Mouse (Mus musculus) stomach, postnatal 0 days (tissue): ENCODE data around the gene Limd2. TPM values are rescaled to one million over a fixed set of nuclear protein-coding genes. Genes with fewer than 3 reads are reported as not detected.
A peak's percentile ranks its signal among the peaks of the same experiment; 100 is the strongest.

ENCODE experiments used
- ATAC-seq: fragments of 200-750 bp; cut with Nextera tagmentation; 2 replicates; pipeline ENCODE4 v1.8.0; 2017; ENCODE audit not compliant: low FRiP score, low TSS enrichment
- DNase-seq: peaks from one replicate; pipeline ENCODE4 v3.0.0-alpha.2; 2016; ENCODE audit warnings: low spot score
- H3K27ac ChIP-seq: fragments of 300-500 bp; sonication (generic); replicated peaks from 2 replicates; pipeline ENCODE4 v1.5.1; 2014; ENCODE audit warnings: mild to moderate bottlenecking, control low read depth
- H3K27me3 ChIP-seq: fragments of 300-500 bp; sonication (generic); 2 replicates; pipeline ENCODE4 v1.6.1; 2014; ENCODE audit warnings: low read length; ENCODE audit not compliant: control insufficient read depth, insufficient read depth
- H3K36me3 ChIP-seq: fragments of 300-500 bp; sonication (generic); 2 replicates; pipeline ENCODE4 v1.6.1; 2014; ENCODE audit warnings: low read length, mixed read lengths; ENCODE audit not compliant: control insufficient read depth, insufficient read depth
- H3K4me1 ChIP-seq: fragments of 300-500 bp; sonication (generic); replicated peaks from 2 replicates; pipeline ENCODE4 v1.6.1; 2014; ENCODE audit warnings: antibody characterized with exemption; ENCODE audit not compliant: control insufficient read depth, insufficient read depth
- H3K4me2 ChIP-seq: fragments of 300-500 bp; sonication (generic); replicated peaks from 2 replicates; pipeline ENCODE4 v1.6.1; 2014; ENCODE audit warnings: low read depth, mild to moderate bottlenecking, control low read depth, moderate library complexity
- H3K4me3 ChIP-seq: fragments of 300-500 bp; sonication (generic); 2 replicates; pipeline ENCODE4 v1.5.1; 2014; ENCODE audit warnings: low read depth, low read length, control low read depth
- H3K9ac ChIP-seq: fragments of 300-500 bp; sonication (generic); 2 replicates; pipeline ENCODE4 v1.6.1; 2014; ENCODE audit warnings: mild to moderate bottlenecking, low read length, control low read depth, mixed read lengths
- H3K9me3 ChIP-seq: fragments of 300-500 bp; sonication (generic); 2 replicates; pipeline ENCODE4 v1.6.1; 2016; ENCODE audit warnings: low read length; ENCODE audit not compliant: control insufficient read depth
- CTCF ChIP-seq: IDR thresholded peaks from 2 replicates; pipeline ENCODE4 v1.5.1; 2016; ENCODE audit warnings: antibody characterized with exemption, low read depth, mild to moderate bottlenecking, moderate library complexity
- EP300 ChIP-seq: optimal IDR thresholded peaks from 2 replicates; pipeline ENCODE3; 2016; ENCODE audit warnings: antibody characterized with exemption
- WGBS: fragments of 180-500 bp; shearing (Covaris S2); extraction: QIAGEN DNeasy Blood & Tissue Kit; methylation state at CpG from one replicate; pipeline ENCODE4 v1.1.7; 2014; 5-methylcytosine and 5-hydroxymethylcytosine counted together
- polyA plus RNA-seq: library from polyadenylated mRNA; unstranded; fragments of >200 nt; fragmentation: Nextera tagmentation; extraction: Ambion mirVana; gene quantifications from 2 replicates; pipeline ENCODE4 v1.2.1, GENCODE M21; 2015

The Limd2 gene
- polyA plus RNA-seq, 1 experiment from 2014 or later = 45.3 TPM

DNA sequence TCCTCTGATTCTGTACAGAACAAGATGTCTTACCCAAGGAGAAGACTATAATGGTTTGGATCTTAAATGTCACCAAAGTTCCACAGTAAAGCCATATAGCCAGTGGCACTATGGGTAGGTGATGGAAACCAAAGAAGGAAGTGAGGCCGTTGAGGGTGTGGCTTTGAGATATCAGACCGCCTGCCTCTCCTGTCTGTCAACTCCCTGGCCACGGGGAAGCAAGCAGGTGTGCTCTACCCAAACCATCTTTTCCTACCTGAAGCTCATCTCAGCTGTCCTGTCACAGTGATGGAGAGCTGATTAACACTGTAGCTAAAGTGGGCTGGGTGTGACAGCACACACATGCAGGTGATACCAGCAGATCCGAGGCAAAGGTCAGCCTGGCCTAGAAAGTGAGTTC lies 37.6 kb upstream of the Limd2 start:
- H3K9ac ChIP-seq = no peak overlapping the region
- no peak overlapping the region for H3K4me2 ChIP-seq
- no peak overlapping the region for H3K27ac ChIP-seq
- WGBS = 74% methylated on average over 4 of the region's 4 CpGs
- TF ChIP-seq EP300 (no peak), CTCF (no peak)
- ATAC-seq (no peak), DNase-seq (no peak)
- no peaks in the 10 kb centered on the region for H3K9me3 ChIP-seq
- no peak overlapping the region for H3K4me3 ChIP-seq
- no peaks in the 10 kb centered on the region for H3K4me1 ChIP-seq
- no peaks in the 10 kb centered on the region for H3K27me3 ChIP-seq
- H3K36me3 ChIP-seq = peaks cover 16% of the 10 kb centered on the region

DNA sequence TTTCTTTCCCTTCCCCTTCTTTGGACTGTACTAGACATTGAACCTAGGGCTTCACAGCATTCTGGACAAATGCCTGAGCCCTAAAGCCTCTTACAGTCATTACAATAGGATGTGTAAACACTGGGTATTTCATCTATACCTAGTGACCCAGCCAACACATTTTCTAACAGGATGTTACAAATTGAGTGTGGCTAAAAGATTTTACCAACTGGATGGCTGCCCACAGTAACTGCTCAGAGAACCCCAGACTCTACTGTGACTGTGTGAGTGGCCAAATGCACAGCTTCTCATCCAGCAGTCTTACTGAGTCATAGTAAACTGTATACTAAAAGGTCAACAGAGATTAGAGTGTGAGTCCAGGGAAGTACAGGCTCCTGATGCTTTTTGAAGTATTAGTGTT lies 34.7 kb upstream of the Limd2 start:
- no peaks in the 10 kb centered on the region; the same call in 1 of the 2 replicates for H3K4me1 ChIP-seq
- DNase-seq (no peak), ATAC-seq (no peak)

DNA sequence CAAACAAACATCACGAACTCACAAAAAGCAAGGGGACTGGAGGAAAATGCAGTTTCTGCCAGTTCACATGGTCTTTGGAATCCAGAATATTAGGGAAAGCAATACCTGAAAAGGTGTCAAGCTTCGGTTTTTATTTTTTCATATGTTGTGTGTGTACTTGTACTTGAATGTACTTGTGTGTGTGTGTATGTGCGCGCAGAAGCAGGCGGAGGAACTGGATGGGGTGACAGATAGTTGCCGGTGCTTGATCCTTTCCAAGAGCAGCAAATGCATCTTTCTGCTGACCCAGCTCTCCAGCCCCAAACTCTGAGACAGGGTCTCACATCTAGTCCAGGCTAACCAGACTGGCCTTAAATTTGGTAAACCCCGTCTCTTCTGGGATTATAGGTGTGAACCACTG lies 34.2 kb upstream of the Limd2 start:
- H3K9me3 ChIP-seq = no peaks in the 10 kb centered on the region
- ATAC-seq = no peak
- WGBS = 88% methylated on average over 7 of the region's 7 CpGs
- H3K27ac ChIP-seq = peak overlapping the region; percentile 53
- no peak overlapping the region for H3K4me3 ChIP-seq
- no peak overlapping the region for H3K4me2 ChIP-seq
- H3K4me1 ChIP-seq = no peaks in the 10 kb centered on the region; the same call in 1 of the 2 replicates
- no peaks in the 10 kb centered on the region for H3K27me3 ChIP-seq
- H3K9ac ChIP-seq = no peak overlapping the region; the same call in 1 of the 2 replicates
- TF ChIP-seq EP300 (no peak), CTCF (no peak)
- H3K36me3 ChIP-seq = peaks cover 4% of the 10 kb centered on the region; the same call in 1 of the 2 replicates
- no peak for DNase-seq

More for the DNA sequence above, 34.7 kb upstream of the Limd2 start:
- Histone ChIP-seq H3K27me3 (no peaks in the 10 kb centered on the region), H3K4me2 (no peak overlapping the region), H3K36me3 (peaks cover 4% of the 10 kb centered on the region; the same call in 1 of the 2 replicates), H3K4me3 (no peak overlapping the region), H3K9ac (no peak overlapping the region; the same call in 1 of the 2 replicates), H3K9me3 (no peaks in the 10 kb centered on the region), H3K27ac (peak overlapping the region; percentile 53)
- TF ChIP-seq CTCF (no peak), EP300 (no peak)

DNA sequence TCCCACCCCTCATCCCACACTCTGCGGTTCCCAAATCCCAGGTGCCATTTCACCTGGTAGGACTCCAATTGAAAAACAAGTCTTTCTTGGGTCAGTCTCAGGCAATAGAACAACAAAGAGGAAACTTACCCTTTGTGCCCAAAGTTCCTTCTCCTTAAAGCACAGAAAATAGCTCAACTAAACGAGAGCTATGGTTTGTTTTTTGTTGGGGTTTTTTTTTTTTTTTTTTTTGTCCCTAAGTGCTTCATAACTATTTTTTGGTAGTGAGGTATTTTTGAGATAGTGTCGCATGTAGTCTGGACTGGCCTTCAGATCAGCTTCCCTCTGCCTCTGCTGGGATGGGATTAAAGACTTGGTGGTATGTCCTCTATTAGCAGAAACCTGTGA lies 33.5 kb upstream of the Limd2 start:
- WGBS = 27% methylated on average over 3 of the region's 3 CpGs
- Histone ChIP-seq H3K9me3 (no peaks in the 10 kb centered on the region), H3K27me3 (no peaks in the 10 kb centered on the region), H3K36me3 (peaks cover 4% of the 10 kb centered on the region; the same call in 1 of the 2 replicates), H3K4me1 (no peaks in the 10 kb centered on the region; the same call in 1 of the 2 replicates), H3K4me3 (peak overlapping the region; percentile 65), H3K4me2 (peak overlapping the region; percentile 69), H3K27ac (peak overlapping the region; percentile 82), H3K9ac (peak overlapping the region; percentile 64)
- DNase-seq (no peak), ATAC-seq (no peak)
- TF ChIP-seq EP300 = no peak
- TF ChIP-seq CTCF = no peak

DNA sequence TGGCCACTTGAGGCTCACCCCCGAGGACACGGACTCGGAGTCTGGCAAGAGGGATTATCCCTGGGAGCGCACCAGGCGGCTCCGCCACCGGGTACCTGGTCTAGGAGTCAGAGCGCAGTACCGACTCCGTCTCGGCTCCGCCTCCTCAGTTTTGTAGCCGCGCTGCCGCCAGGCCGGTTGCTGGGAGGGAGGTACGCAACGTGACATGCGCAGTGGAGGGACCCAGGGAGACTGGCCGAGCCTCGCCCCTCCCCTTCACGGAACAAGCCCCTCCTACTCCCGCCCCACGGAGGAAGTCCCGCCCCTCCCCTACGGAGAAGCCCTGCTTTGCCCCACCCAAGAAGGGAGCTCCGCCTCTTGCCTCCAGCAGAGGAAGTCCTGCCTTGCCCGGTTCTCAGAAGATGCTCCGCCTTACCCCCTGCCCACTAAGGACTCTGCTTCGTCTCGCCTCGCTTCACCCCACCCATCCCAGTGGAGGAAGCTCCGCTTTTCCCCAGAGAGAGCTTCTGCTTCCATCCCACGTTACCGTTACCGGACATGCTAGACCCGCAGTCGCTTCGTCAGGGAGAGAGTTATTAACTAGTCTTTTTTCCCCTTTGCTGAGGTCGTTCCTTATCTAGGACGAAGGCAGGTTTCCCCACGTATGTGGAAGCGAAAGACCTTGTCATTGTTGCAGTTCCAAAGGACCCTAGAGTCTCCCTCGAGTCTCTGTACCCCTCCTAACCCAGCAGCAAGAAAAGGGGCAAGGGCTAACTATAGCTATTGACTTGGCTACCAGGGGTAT lies 32.9 kb upstream of the Limd2 start:
- H3K4me1 ChIP-seq = no peaks in the 10 kb centered on the region; the same call in 1 of the 2 replicates

More for the DNA sequence above, 32.9 kb upstream of the Limd2 start:
- no peaks in the 10 kb centered on the region for H3K9me3 ChIP-seq
- peaks cover 4% of the 10 kb centered on the region; the same call in 1 of the 2 replicates for H3K36me3 ChIP-seq
- peak; percentile 95 for ATAC-seq
- H3K27me3 ChIP-seq = no peaks in the 10 kb centered on the region
- DNase-seq = peak; percentile 100
- peak overlapping the region; percentile 65 for H3K4me3 ChIP-seq
- H3K9ac ChIP-seq = peak overlapping the region; percentile 79
- H3K4me2 ChIP-seq = peak overlapping the region; percentile 86
- peak overlapping the region; percentile 88 for H3K27ac ChIP-seq
- TF ChIP-seq CTCF = no peak; the same call in 1 of the 2 replicates
- no peak for TF ChIP-seq EP300
- 1% methylated on average over 42 of the region's 44 CpGs for WGBS
